Mouse (Mus musculus): Measurements from ENCODE around the gene Scrg1. TPM values are rescaled to one million over a fixed set of nuclear protein-coding genes. Genes with fewer than 3 reads are reported as not detected.
A peak's percentile ranks its signal among the peaks of the same experiment; 100 is the strongest.
"Not testable (repeated sequence)": the region's sequence is repeated elsewhere in the genome, so short reads cannot be mapped to it uniquely, and the experiment has no call there.

Gene Scrg1
- total and polyA plus RNA-seq, 3 experiments = not detected

DNA sequence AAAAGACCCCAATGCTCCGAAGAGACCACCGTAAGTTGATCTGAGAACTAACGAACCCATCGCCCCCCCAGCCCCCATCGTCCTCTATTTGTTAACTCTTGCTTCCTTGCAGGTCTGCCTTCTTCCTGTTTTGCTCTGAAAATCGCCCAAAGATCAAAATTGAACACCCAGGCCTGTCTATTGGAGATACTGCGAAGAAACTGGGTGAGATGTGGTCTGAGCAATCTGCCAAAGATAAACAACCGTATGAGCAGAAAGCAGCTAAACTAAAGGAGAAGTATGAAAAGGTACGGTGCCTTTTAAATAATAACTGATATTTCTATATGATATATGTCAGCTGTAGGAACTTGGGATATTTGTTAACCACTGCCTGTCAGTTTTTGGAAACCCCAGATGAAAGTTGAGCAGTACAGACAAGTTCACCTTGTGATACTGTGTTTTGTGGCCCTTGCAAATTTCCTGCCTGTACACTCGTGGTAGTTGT, 57.5 kb downstream of the Scrg1 start:
- peak overlapping the region; percentile 100 for H3K9ac ChIP-seq (ENCODE audit: insufficient read depth, low read depth)
- H3K27me3 ChIP-seq (replicated peaks); in situ Hi-C loops (cut with MboI; ENCODE audit: low pct_ligation_motif_present, low pct_unique_long_range_greater_than_20kb, low sequenced_read_pairs); DNase-seq (ENCODE audit: extremely low read depth); H3K9me3 ChIP-seq (replicated peaks; ENCODE audit: low read length); dilution Hi-C loops (cut with MboI; ENCODE audit: extremely low pct_ligation_motif_present, extremely low pct_unique_long_range_greater_than_20kb, low sequenced_read_pairs): not testable (repeated sequence)
- peak overlapping the region; percentile 50 to 90 (median 88) for H3K4me3 ChIP-seq (replicated peaks in 1 of 3; ENCODE audit: low read depth in 2 of 3, low read length in 2 of 3, poor library complexity in 1 of 3)
- H3K4me2 ChIP-seq (ENCODE audit: insufficient read depth, low read depth, poor library complexity, severe bottlenecking) = peak overlapping the region; percentile 88
- H3K4me1 ChIP-seq (ENCODE audit: control insufficient read depth in 1 of 2, insufficient read depth in 2 of 2) = peaks cover 2 to 16% of the 10 kb centered on the region in 2 experiments; a peak in 2 of 4 replicates
- H3K79me2 ChIP-seq (replicated peaks; ENCODE audit: control insufficient read depth, extremely low read depth, insufficient read depth, poor library complexity, severe bottlenecking) = peaks cover 23% of the 10 kb centered on the region
- peaks cover 32 to 40% of the 10 kb centered on the region in 2 experiments for H3K36me3 ChIP-seq (replicated peaks in 1 of 2; ENCODE audit: control insufficient read depth in 1 of 2, insufficient read depth in 1 of 2, low read length in 1 of 2)
- peak overlapping the region; percentile 50; the same call in 1 of the 2 replicates for H3K27ac ChIP-seq (ENCODE audit: insufficient read depth, low read depth)
- TF ChIP-seq ZNF384 (IDR thresholded peaks at IDR 0.05; ENCODE audit: low read depth, low read length) = peak; percentile 19; the same call in 1 of the 2 replicates
- TF ChIP-seq CHD1 (IDR thresholded peaks at IDR 0.05; ENCODE audit: low read depth, low read length) = peak; percentile 79; the same call in 1 of the 2 replicates

DNA sequence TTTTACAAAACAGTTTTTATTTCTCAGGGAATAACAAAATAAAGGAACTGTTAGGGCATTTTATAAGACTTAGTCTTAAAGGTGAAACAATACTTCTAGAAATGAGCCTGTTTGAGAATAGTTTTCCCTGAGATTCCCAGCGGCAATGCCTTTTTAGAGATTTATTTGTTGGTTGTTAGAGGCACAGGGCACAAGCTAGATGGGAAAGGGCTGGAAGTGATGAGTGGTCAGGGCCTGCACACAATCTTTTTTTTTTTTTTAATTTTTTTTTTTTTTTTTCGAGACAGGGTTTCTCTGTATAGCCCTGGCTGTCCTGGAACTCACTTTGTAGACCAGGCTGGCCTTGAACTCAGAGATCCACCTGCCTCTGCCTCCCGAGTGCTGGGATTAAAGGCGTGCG, 61.0 kb downstream of the Scrg1 start:
- DNase-seq (ENCODE audit: extremely low read depth); dilution Hi-C loops (cut with MboI; ENCODE audit: extremely low pct_ligation_motif_present, extremely low pct_unique_long_range_greater_than_20kb, low sequenced_read_pairs); H3K4me3 ChIP-seq (replicated peaks in 1 of 3; ENCODE audit: low read depth in 2 of 3, low read length in 2 of 3, poor library complexity in 1 of 3); in situ Hi-C loops (cut with MboI; ENCODE audit: low pct_ligation_motif_present, low pct_unique_long_range_greater_than_20kb, low sequenced_read_pairs); H3K9ac ChIP-seq (ENCODE audit: insufficient read depth, low read depth); H3K27ac ChIP-seq (ENCODE audit: insufficient read depth, low read depth); H3K4me2 ChIP-seq (ENCODE audit: insufficient read depth, low read depth, poor library complexity, severe bottlenecking); H3K9me3 ChIP-seq (replicated peaks; ENCODE audit: low read length); H3K27me3 ChIP-seq (replicated peaks); H3K4me1 ChIP-seq (ENCODE audit: control insufficient read depth in 1 of 2, insufficient read depth in 2 of 2): not testable (repeated sequence)
- Histone ChIP-seq H3K79me2 (replicated peaks; ENCODE audit: control insufficient read depth, extremely low read depth, insufficient read depth, poor library complexity, severe bottlenecking) (peaks cover 23% of the 10 kb centered on the region), H3K36me3 (replicated peaks in 1 of 2; ENCODE audit: control insufficient read depth in 1 of 2, insufficient read depth in 1 of 2, low read length in 1 of 2) (peaks cover 32 to 60% of the 10 kb centered on the region in 2 experiments)
- peak; percentile 37; the same call in 1 of the 2 replicates for TF ChIP-seq ZNF384 (IDR thresholded peaks at IDR 0.05; ENCODE audit: low read depth, low read length)

DNA sequence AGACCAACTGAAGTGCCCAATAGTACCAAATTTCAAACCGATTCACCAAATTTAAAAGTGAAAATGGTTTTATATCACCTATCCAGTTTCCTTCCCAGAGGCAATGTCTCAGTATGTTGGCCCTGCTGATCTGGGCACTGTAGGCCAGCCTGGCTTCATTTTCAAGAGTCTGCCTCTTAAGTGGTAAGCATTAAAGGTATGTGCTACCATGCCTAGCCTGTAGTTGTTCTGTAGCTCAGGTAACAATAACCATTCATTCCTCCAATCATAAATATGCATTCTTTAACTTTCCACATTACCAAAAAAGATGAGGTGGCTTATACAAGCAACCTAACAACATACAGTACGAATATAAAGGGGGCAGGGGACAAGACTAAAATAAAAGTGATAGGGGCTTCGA, 62.0 kb downstream of the Scrg1 start:
- no peak overlapping the region for H3K4me2 ChIP-seq (ENCODE audit: insufficient read depth, low read depth, poor library complexity, severe bottlenecking)
- H3K79me2 ChIP-seq (replicated peaks; ENCODE audit: control insufficient read depth, extremely low read depth, insufficient read depth, poor library complexity, severe bottlenecking) = peaks cover 13% of the 10 kb centered on the region
- H3K36me3 ChIP-seq (replicated peaks in 1 of 2; ENCODE audit: control insufficient read depth in 1 of 2, insufficient read depth in 1 of 2, low read length in 1 of 2) = peaks cover 32 to 68% of the 10 kb centered on the region in 2 experiments
- H3K27ac ChIP-seq (ENCODE audit: insufficient read depth, low read depth) = no peak overlapping the region
- dilution Hi-C loops (cut with MboI; ENCODE audit: extremely low pct_ligation_motif_present, extremely low pct_unique_long_range_greater_than_20kb, low sequenced_read_pairs) = no loop called here
- peaks cover 2 to 8% of the 10 kb centered on the region in 2 experiments; a peak in 2 of 4 replicates for H3K4me1 ChIP-seq (ENCODE audit: control insufficient read depth in 1 of 2, insufficient read depth in 2 of 2)
- TF ChIP-seq CHD2 (IDR thresholded peaks at IDR 0.05; ENCODE audit: low read length) (0 out of 2 replicates have a peak, but pooled peaks have one; percentile 42), CTCF (conservative IDR thresholded peaks at IDR 0.05 in 1 of 2, IDR thresholded peaks at IDR 0.05 in 1 of 2; ENCODE audit: low read depth in 2 of 2, low read length in 2 of 2) (no peak), ZMIZ1 (IDR thresholded peaks at IDR 0.05; ENCODE audit: low read depth, low read length) (peak; percentile 68; the same call in 1 of the 2 replicates), JUN (IDR thresholded peaks at IDR 0.05; ENCODE audit: insufficient read depth, low read depth, low read length) (no peak), SIN3A (IDR thresholded peaks at IDR 0.05; ENCODE audit: low read length) (no peak)
- DNase-seq (ENCODE audit: extremely low read depth) = no peak
- H3K9me3 ChIP-seq (replicated peaks; ENCODE audit: low read length) = no peaks in the 10 kb centered on the region
- no peak overlapping the region for H3K4me3 ChIP-seq (replicated peaks in 1 of 3; ENCODE audit: low read depth in 2 of 3, low read length in 2 of 3, poor library complexity in 1 of 3)
- no peaks in the 10 kb centered on the region for H3K27me3 ChIP-seq (replicated peaks)
- H3K9ac ChIP-seq (ENCODE audit: insufficient read depth, low read depth) = no peak overlapping the region
- in situ Hi-C loops (cut with MboI; ENCODE audit: low pct_ligation_motif_present, low pct_unique_long_range_greater_than_20kb, low sequenced_read_pairs) = no loop called here
